Mouse (Mus musculus) liver, embryonic 12.5 days (tissue): Measurements from ENCODE around the gene Tex14. TPM values are rescaled to one million over a fixed set of nuclear protein-coding genes. Genes with fewer than 3 reads are reported as not detected.
A peak's percentile ranks its signal among the peaks of the same experiment; 100 is the strongest.

Experiments used
- ATAC-seq: fragments of 200-750 bp; cut with Nextera tagmentation; 2 replicates; pipeline ENCODE4 v1.8.0; 2017; ENCODE audit warnings: moderate number of reproducible peaks, mild to moderate bottlenecking, moderate library complexity
- H3K27ac ChIP-seq: fragments of 300-500 bp; sonication (generic); 2 replicates; pipeline ENCODE4 v1.5.1; 2016; ENCODE audit warnings: mild to moderate bottlenecking
- H3K27me3 ChIP-seq: fragments of 300-500 bp; sonication (generic); replicated peaks from 2 replicates; pipeline ENCODE4 v1.6.1; 2016; ENCODE audit warnings: mild to moderate bottlenecking, moderate library complexity
- H3K36me3 ChIP-seq: fragments of 300-500 bp; sonication (generic); 2 replicates; pipeline ENCODE4 v1.6.1; 2016; ENCODE audit warnings: mild to moderate bottlenecking, moderate library complexity
- H3K4me1 ChIP-seq: fragments of 300-500 bp; sonication (generic); 2 replicates; pipeline ENCODE4 v1.6.1; 2016
- H3K4me2 ChIP-seq: fragments of 300-500 bp; sonication (generic); 2 replicates; pipeline ENCODE4 v1.6.1; 2016; ENCODE audit warnings: mild to moderate bottlenecking, moderate library complexity
- H3K4me3 ChIP-seq: fragments of 300-500 bp; sonication (generic); 2 replicates; pipeline ENCODE4 v1.5.1; 2016; ENCODE audit warnings: mild to moderate bottlenecking, moderate library complexity
- H3K9ac ChIP-seq: fragments of 300-500 bp; sonication (generic); 2 replicates; pipeline ENCODE4 v1.6.1; 2016; ENCODE audit warnings: mild to moderate bottlenecking, moderate library complexity
- H3K9me3 ChIP-seq: fragments of 300-500 bp; sonication (generic); replicated peaks from 2 replicates; pipeline ENCODE4 v1.6.1; 2016; ENCODE audit warnings: mild to moderate bottlenecking, moderate library complexity
- WGBS: fragments of 180-500 bp; shearing (Covaris S2); methylation state at CpG from one replicate; pipeline ENCODE4 v1.1.7; 2016; ENCODE audit not compliant: insufficient replicate concordance; 5-methylcytosine and 5-hydroxymethylcytosine counted together
- polyA plus RNA-seq: library from polyadenylated mRNA; unstranded; fragments of >200 nt; fragmentation: Nextera tagmentation; extraction: Ambion mirVana; gene quantifications from 2 replicates; pipeline ENCODE4 v1.2.1, GENCODE M21; 2016

Gene Tex14
- polyA plus RNA-seq, 1 experiment from 2014 or later, result not detected

DNA sequence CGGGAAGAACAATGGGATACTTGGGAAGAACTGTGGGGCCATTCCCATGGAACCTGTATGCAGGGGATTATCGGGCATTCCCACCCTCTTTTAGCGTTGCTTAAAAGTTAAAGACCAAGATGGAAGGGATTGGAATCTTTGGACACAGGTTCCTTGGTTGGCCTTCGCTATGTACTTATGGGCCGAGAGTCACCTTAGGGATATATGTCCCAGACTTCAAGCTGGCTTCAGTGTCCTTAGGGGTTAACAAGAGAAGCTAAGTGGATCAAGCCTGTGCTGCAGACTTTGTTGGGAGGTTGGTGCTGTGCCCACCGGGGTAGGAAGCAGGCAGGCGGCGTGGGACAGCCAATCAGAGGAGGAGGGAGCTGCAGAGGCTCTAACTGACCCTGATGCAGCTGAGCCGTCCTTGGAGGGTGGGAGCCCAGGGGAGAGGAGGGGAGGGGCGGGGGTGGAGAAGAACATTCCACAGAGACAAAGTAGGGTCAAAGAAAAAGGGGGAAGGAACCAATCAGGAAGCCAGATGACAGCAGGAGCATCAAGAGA is 175.7 kb downstream of the Tex14 start:
- Histone ChIP-seq H3K4me1 (peaks cover 24% of the 10 kb centered on the region), H3K27me3 (peaks cover 34% of the 10 kb centered on the region), H3K9ac (no peak overlapping the region), H3K36me3 (no peaks in the 10 kb centered on the region), H3K4me3 (no peak overlapping the region), H3K4me2 (no peak overlapping the region), H3K9me3 (no peaks in the 10 kb centered on the region), H3K27ac (no peak overlapping the region)
- ATAC-seq, result no peak
- WGBS, result 53% methylated on average over 10 of the region's 10 CpGs

- WGBS, result 74% methylated on average over 12 of the region's 12 CpGs
- Histone ChIP-seq H3K4me1 (peaks cover 24% of the 10 kb centered on the region), H3K27me3 (peaks cover 34% of the 10 kb centered on the region), H3K9me3 (no peaks in the 10 kb centered on the region), H3K36me3 (no peaks in the 10 kb centered on the region), H3K4me3 (no peak overlapping the region), H3K27ac (no peak overlapping the region), H3K9ac (no peak overlapping the region), H3K4me2 (no peak overlapping the region)
- no peak for ATAC-seq
These were observed 176.4 kb downstream of the Tex14 start for GRCm38 (mm10) chr11:87581161-87581865.

GRCm38 (mm10) chr11:87581933-87582710 is 177.3 kb downstream of the Tex14 start:
- Histone ChIP-seq H3K27me3 (peaks cover 30% of the 10 kb centered on the region), H3K9me3 (no peaks in the 10 kb centered on the region), H3K4me2 (no peak overlapping the region), H3K4me1 (peaks cover 24% of the 10 kb centered on the region), H3K4me3 (no peak overlapping the region), H3K27ac (no peak overlapping the region), H3K36me3 (no peaks in the 10 kb centered on the region), H3K9ac (no peak overlapping the region)
- ATAC-seq, result no peak
- 69% methylated on average over 8 of the region's 8 CpGs for WGBS

DNA sequence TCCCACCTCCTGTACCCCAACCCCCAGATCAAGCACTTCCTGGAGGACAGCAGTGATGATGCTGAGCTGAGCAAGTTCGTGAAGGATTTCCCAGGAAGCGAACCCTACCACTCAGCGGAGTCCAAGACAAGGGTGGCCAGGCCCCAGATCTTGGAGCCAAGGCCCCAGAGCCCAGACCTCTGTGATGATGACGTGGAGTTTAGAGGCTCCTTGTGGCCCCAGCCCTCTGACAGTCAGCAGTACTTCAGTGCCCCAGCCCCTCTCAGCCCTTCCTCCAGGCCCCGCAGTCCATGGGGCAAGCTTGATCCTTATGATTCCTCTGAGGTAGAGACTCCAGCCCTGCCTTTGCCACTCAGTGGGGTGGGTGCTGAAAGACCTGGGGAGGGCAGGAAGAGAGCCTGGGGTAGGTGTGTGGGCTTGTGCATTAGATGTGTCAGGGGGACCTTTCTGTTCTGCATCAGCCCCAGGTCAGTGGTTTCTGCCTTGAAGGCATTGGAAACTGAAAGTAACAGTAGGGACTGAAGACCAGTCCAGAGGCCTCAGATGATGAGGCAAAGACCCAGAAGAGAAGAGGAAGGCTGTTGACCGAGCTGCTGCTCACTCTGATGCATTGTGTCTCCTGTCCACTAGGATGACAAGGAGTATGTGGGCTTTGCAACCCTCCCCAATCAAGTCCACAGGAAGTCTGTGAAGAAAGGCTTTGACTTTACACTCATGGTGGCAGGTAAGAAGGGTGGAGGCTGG is 178.6 kb downstream of the Tex14 start:
- Histone ChIP-seq H3K36me3 (no peaks in the 10 kb centered on the region), H3K4me1 (peaks cover 14% of the 10 kb centered on the region), H3K27me3 (peaks cover 23% of the 10 kb centered on the region), H3K9ac (no peak overlapping the region), H3K27ac (no peak overlapping the region), H3K9me3 (no peaks in the 10 kb centered on the region), H3K4me3 (no peak overlapping the region), H3K4me2 (no peak overlapping the region)
- WGBS, result 65% methylated on average over 6 of the region's 6 CpGs
- ATAC-seq, result no peak

GRCm38 (mm10) chr11:87584711-87585505 is 180.0 kb downstream of the Tex14 start:
- ATAC-seq, result no peak
- Histone ChIP-seq H3K4me3 (no peak overlapping the region), H3K27me3 (peaks cover 23% of the 10 kb centered on the region), H3K4me2 (no peak overlapping the region), H3K4me1 (peaks cover 10% of the 10 kb centered on the region), H3K27ac (no peak overlapping the region), H3K9me3 (no peaks in the 10 kb centered on the region), H3K36me3 (no peaks in the 10 kb centered on the region), H3K9ac (no peak overlapping the region)
- WGBS, result 77% methylated on average over 10 of the region's 10 CpGs

GRCm38 (mm10) chr11:87587211-87587874 is 182.5 kb downstream of the Tex14 start:
- no peak overlapping the region for H3K4me2 ChIP-seq
- H3K27ac ChIP-seq, result no peak overlapping the region
- H3K4me1 ChIP-seq, result peaks cover 19% of the 10 kb centered on the region
- H3K9ac ChIP-seq, result no peak overlapping the region
- no peaks in the 10 kb centered on the region for H3K36me3 ChIP-seq
- 80% methylated on average over 5 of the region's 5 CpGs for WGBS
- H3K4me3 ChIP-seq, result no peak overlapping the region
- ATAC-seq, result no peak
- H3K27me3 ChIP-seq, result peaks cover 2% of the 10 kb centered on the region; the same call in 1 of the 2 replicates
- no peaks in the 10 kb centered on the region for H3K9me3 ChIP-seq

GRCm38 (mm10) chr11:87589605-87590004 is 184.7 kb downstream of the Tex14 start:
- no peak for ATAC-seq
- Histone ChIP-seq H3K27me3 (no peaks in the 10 kb centered on the region), H3K4me2 (peak overlapping the region; percentile 89; the same call in 1 of the 2 replicates), H3K9me3 (no peaks in the 10 kb centered on the region), H3K4me1 (peaks cover 40% of the 10 kb centered on the region), H3K9ac (no peak overlapping the region), H3K27ac (no peak overlapping the region), H3K4me3 (no peak overlapping the region), H3K36me3 (peaks cover 9% of the 10 kb centered on the region)
- 87% methylated on average over 8 of the region's 8 CpGs for WGBS

GRCm38 (mm10) chr11:87590841-87591525 is 186.1 kb downstream of the Tex14 start:
- 1% methylated on average over 25 of the region's 25 CpGs for WGBS
- ATAC-seq, result no peak
- Histone ChIP-seq H3K9ac (peak overlapping the region; percentile 87), H3K9me3 (no peaks in the 10 kb centered on the region), H3K4me2 (peak overlapping the region; percentile 89), H3K4me1 (peaks cover 54% of the 10 kb centered on the region), H3K4me3 (peak overlapping the region; percentile 76), H3K36me3 (peaks cover 9% of the 10 kb centered on the region), H3K27me3 (no peaks in the 10 kb centered on the region), H3K27ac (peak overlapping the region; percentile 88)

- Histone ChIP-seq H3K4me3 (peak within 1 kb of the TSS; percentile 76), H3K9ac (peak within 1 kb of the TSS; percentile 87), H3K36me3 (peaks cover 13% of the 10 kb centered on the region), H3K9me3 (no peaks in the 10 kb centered on the region), H3K27ac (peak within 1 kb of the TSS; percentile 88), H3K27me3 (no peaks in the 10 kb centered on the region), H3K4me1 (peaks cover 61% of the 10 kb centered on the region), H3K4me2 (peak within 1 kb of the TSS; percentile 89)
- under 1% methylated on average over 61 of the region's 61 CpGs for WGBS
- peak; percentile 97 for ATAC-seq
These were observed 186.9 kb downstream of the Tex14 start, which contains the start of gene Mtmr4 for GRCm38 (mm10) chr11:87591526-87592353. TSS of gene Mtmr4 (plus strand) at chr11:87592162.

DNA sequence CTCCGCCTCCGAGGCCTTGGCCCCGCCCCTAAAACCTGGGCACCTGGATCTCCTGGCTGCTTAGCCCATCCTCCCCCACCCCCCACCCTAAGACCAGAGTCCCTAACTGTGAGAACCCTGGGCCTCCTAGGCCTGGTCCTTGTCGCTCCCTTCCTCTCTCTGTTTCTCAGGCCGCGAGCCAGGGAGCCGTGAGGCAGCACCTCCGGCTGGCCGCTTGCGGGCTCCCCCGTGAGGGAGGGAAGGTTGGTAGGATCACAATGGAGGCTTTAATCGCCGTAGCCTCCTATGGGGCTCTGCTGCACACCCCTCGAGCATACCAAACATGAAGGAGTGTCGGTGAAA is 187.5 kb downstream of the Tex14 start:
- ATAC-seq, result no peak
- H3K4me1 ChIP-seq, result peaks cover 65% of the 10 kb centered on the region
- peak overlapping the region; percentile 88 for H3K27ac ChIP-seq
- H3K4me2 ChIP-seq, result peak overlapping the region; percentile 89
- WGBS, result under 1% methylated on average over 15 of the region's 15 CpGs
- H3K36me3 ChIP-seq, result peaks cover 19% of the 10 kb centered on the region
- H3K4me3 ChIP-seq, result peak overlapping the region; percentile 76
- H3K27me3 ChIP-seq, result no peaks in the 10 kb centered on the region
- peak overlapping the region; percentile 79 for H3K9ac ChIP-seq
- no peaks in the 10 kb centered on the region for H3K9me3 ChIP-seq
